Mouse (Mus musculus): ENCODE data around the gene Ttc23l. TPM values are rescaled to one million over a fixed set of nuclear protein-coding genes. Genes with fewer than 3 reads are reported as not detected.

Gene Ttc23l
- polyA plus RNA-seq, 1 experiment from 2014 or later: not detected

- H3K4me3 ChIP-seq (ENCODE audit: low read length): no peak overlapping the region
- H3K9me3 ChIP-seq (ENCODE audit: low read length): no peaks in the 10 kb centered on the region
- no peak for ATAC-seq (ENCODE audit: low FRiP score, low TSS enrichment)
- no peaks in the 10 kb centered on the region for H3K4me1 ChIP-seq (ENCODE audit: insufficient read depth, low read length)
- WGBS: 87% methylated on average over 5 of the region's 5 CpGs
- H3K9ac ChIP-seq (replicated peaks; ENCODE audit: low read length): no peak overlapping the region
- H3K27ac ChIP-seq (ENCODE audit: low read length): no peak overlapping the region
- no peaks in the 10 kb centered on the region for H3K27me3 ChIP-seq (ENCODE audit: insufficient read depth, low read length)
- no peak overlapping the region for H3K4me2 ChIP-seq (replicated peaks; ENCODE audit: low read depth, low read length)
- H3K36me3 ChIP-seq (ENCODE audit: insufficient read depth, low read length): peaks cover 25% of the 10 kb centered on the region
Observed at GRCm38 (mm10) chr15:10463555-10463954, 94.9 kb downstream of the Ttc23l start.

GRCm38 (mm10) chr15:10460986-10461385 lies 97.5 kb downstream of the Ttc23l start:
- H3K27me3 ChIP-seq (ENCODE audit: insufficient read depth, low read length): no peaks in the 10 kb centered on the region
- no peak for ATAC-seq (ENCODE audit: low FRiP score, low TSS enrichment)
- no peaks in the 10 kb centered on the region for H3K9me3 ChIP-seq (ENCODE audit: low read length)
- peaks cover 30% of the 10 kb centered on the region for H3K36me3 ChIP-seq (ENCODE audit: insufficient read depth, low read length)
- H3K4me1 ChIP-seq (ENCODE audit: insufficient read depth, low read length): no peaks in the 10 kb centered on the region
- H3K4me3 ChIP-seq (ENCODE audit: low read length): no peak overlapping the region
- no peak overlapping the region for H3K9ac ChIP-seq (replicated peaks; ENCODE audit: low read length)
- 68% methylated on average over 12 of the region's 12 CpGs for WGBS
- H3K4me2 ChIP-seq (replicated peaks; ENCODE audit: low read depth, low read length): no peak overlapping the region
- H3K27ac ChIP-seq (ENCODE audit: low read length): no peak overlapping the region

Other genes starting within 250 kb of the Ttc23l start
- not detected in 2 replicates for gene Gm21973, start 233.3 kb downstream of the Ttc23l start, polyA plus RNA-seq (2015; fragmentation: Nextera tagmentation; extraction: Ambion mirVana)
- gene Agxt2, start 200.1 kb downstream of the Ttc23l start, polyA plus RNA-seq (2015; fragmentation: Nextera tagmentation; extraction: Ambion mirVana): 3.4 and 4.9 TPM in 2 replicates
- 7.8 and 9.1 TPM in 2 replicates for gene Dnajc21, start 88.2 kb downstream of the Ttc23l start, polyA plus RNA-seq (2015; fragmentation: Nextera tagmentation; extraction: Ambion mirVana)
- gene Brix1, start 72.7 kb downstream of the Ttc23l start, polyA plus RNA-seq (2015; fragmentation: Nextera tagmentation; extraction: Ambion mirVana): 92.1 and 93.4 TPM in 2 replicates
- 26.8 and 33.7 TPM in 2 replicates for gene Rad1, start 72.7 kb downstream of the Ttc23l start, polyA plus RNA-seq (2015; fragmentation: Nextera tagmentation; extraction: Ambion mirVana)
- 60.6 and 69.6 TPM in 2 replicates for gene Rai14, start 156.0 kb upstream of the Ttc23l start, polyA plus RNA-seq (2015; fragmentation: Nextera tagmentation; extraction: Ambion mirVana)